Mouse (Mus musculus) G1E (cell line): ENCODE data around the gene Coa3.

ENCODE experiments used
- CTCF ChIP-seq: IDR thresholded peaks from 2 replicates; pipeline ENCODE4 v1.5.1; 2012; ENCODE audit warnings: low read depth, low read length, inconsistent platforms, mixed read lengths
- GATA1 ChIP-seq: IDR thresholded peaks from 2 replicates; pipeline ENCODE4 v1.6.1; 2012; ENCODE audit warnings: borderline replicate concordance, low read length, inconsistent platforms, mixed read lengths
- POLR2AphosphoS5 ChIP-seq: IDR thresholded peaks from 2 replicates; pipeline ENCODE4 v1.6.1; 2012; ENCODE audit warnings: low read depth, low read length, inconsistent platforms; ENCODE audit not compliant: insufficient replicate concordance
- TAL1 ChIP-seq: conservative IDR thresholded peaks from 2 replicates; pipeline ENCODE4 v1.6.1; 2012; ENCODE audit warnings: low read depth, low read length, inconsistent platforms, mixed read lengths

- TF ChIP-seq CTCF = no peak
- no peak for TF ChIP-seq GATA1
- no peak for TF ChIP-seq POLR2AphosphoS5
- no peak; the same call in 1 of the 2 replicates for TF ChIP-seq TAL1
Observed at GRCm38 (mm10) chr11:101232010-101232839, 46.7 kb downstream of the Coa3 start.
